Mouse (Mus musculus) hindbrain, embryonic 13.5 days (tissue): ENCODE measurements at regions not wholly inside any gene's neighbourhood (a gene's known extent, or its start where the extent isn't known, plus 50 kb on each side); places are given as distances from the start of the nearest gene placed in this dataset.
A peak's percentile ranks its signal among the peaks of the same experiment; 100 is the strongest.

Experiments
- ATAC-seq: fragments of 200-750 bp; cut with Nextera tagmentation; 2 replicates; pipeline ENCODE4 v1.8.0; 2017; ENCODE audit warnings: moderate TSS enrichment; ENCODE audit not compliant: low FRiP score
- H3K27ac ChIP-seq: fragments of 300-500 bp; sonication (generic); 2 replicates; pipeline ENCODE4 v1.5.1; 2015; ENCODE audit warnings: inconsistent platforms, mild to moderate bottlenecking, moderate library complexity
- H3K27me3 ChIP-seq: fragments of 300-500 bp; sonication (generic); 2 replicates; pipeline ENCODE4 v1.6.1; 2015; ENCODE audit warnings: mild to moderate bottlenecking, inconsistent platforms
- H3K36me3 ChIP-seq: fragments of 300-500 bp; sonication (generic); 2 replicates; pipeline ENCODE4 v1.6.1; 2015; ENCODE audit warnings: mild to moderate bottlenecking, inconsistent platforms
- H3K4me1 ChIP-seq: fragments of 300-500 bp; sonication (generic); replicated peaks from 2 replicates; pipeline ENCODE4 v1.6.1; 2015; ENCODE audit warnings: inconsistent platforms
- H3K4me2 ChIP-seq: fragments of 300-500 bp; sonication (generic); 2 replicates; pipeline ENCODE4 v1.6.1; 2015; ENCODE audit warnings: inconsistent platforms, mild to moderate bottlenecking, moderate library complexity
- H3K4me3 ChIP-seq: fragments of 300-500 bp; sonication (generic); 2 replicates; pipeline ENCODE4 v1.5.1; 2015; ENCODE audit warnings: mild to moderate bottlenecking, inconsistent platforms
- H3K9ac ChIP-seq: fragments of 300-500 bp; sonication (generic); 2 replicates; pipeline ENCODE4 v1.6.1; 2015; ENCODE audit warnings: mild to moderate bottlenecking, inconsistent platforms
- H3K9me3 ChIP-seq: fragments of 300-500 bp; sonication (generic); 2 replicates; pipeline ENCODE4 v1.6.1; 2016; ENCODE audit warnings: inconsistent platforms
- WGBS: fragments of 180-500 bp; shearing (Covaris S2); methylation state at CpG from one replicate; pipeline ENCODE4 v1.1.7; 2015; 5-methylcytosine and 5-hydroxymethylcytosine counted together

- Histone ChIP-seq H3K4me1 (peaks cover 37% of the 10 kb centered on the region), H3K4me3 (no peak overlapping the region), H3K27ac (no peak overlapping the region; the same call in 1 of the 2 replicates), H3K9ac (no peak overlapping the region), H3K27me3 (no peaks in the 10 kb centered on the region), H3K4me2 (no peak overlapping the region), H3K36me3 (no peaks in the 10 kb centered on the region), H3K9me3 (no peaks in the 10 kb centered on the region)
- WGBS, result 68% methylated on average over 9 of the region's 9 CpGs
- peak; percentile 38; the same call in 1 of the 2 replicates for ATAC-seq
Observed at GRCm38 (mm10) chr5:45105236-45105816, 305.8 kb upstream of the Ldb2 start.

DNA sequence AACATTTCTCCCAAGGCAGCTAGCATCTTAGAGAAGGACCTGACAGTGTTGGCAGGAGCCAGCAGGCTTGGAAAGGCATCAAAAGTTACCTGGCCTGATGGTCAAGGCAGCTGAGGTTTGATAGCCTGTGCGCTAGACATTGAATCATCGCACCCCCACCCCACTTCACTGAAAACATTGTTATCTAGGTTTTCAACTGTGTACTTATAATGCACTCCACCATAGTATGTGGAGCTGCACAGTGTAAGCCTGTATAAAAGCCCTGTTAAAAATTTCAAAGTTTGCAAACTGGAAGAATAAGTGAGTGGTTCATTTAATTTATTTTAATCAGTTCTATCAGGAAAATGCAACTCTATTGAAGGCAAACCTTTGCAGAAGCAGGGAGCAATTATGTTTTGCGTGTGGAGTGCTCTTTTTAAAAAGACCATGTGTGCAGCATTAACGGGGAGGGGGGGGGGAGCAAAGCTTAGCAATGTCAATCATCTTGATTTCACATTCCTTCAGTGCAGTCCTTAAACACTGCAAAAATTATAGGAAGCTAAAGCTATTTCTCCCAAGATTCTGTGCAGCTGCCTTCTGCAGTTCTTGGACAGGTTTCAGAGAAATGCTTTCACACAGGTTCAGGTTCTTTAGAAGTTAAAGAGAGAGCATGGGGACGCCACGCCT, 304.4 kb upstream of the Ldb2 start:
- ATAC-seq, result no peak
- Histone ChIP-seq H3K4me2 (no peak overlapping the region), H3K4me3 (no peak overlapping the region), H3K27me3 (no peaks in the 10 kb centered on the region), H3K9me3 (no peaks in the 10 kb centered on the region), H3K4me1 (peaks cover 37% of the 10 kb centered on the region), H3K27ac (0 out of 2 replicates have a peak overlapping the region, but pooled peaks have one; percentile 35), H3K36me3 (no peaks in the 10 kb centered on the region), H3K9ac (no peak overlapping the region)
- WGBS, result 80% methylated on average over 6 of the region's 6 CpGs

DNA sequence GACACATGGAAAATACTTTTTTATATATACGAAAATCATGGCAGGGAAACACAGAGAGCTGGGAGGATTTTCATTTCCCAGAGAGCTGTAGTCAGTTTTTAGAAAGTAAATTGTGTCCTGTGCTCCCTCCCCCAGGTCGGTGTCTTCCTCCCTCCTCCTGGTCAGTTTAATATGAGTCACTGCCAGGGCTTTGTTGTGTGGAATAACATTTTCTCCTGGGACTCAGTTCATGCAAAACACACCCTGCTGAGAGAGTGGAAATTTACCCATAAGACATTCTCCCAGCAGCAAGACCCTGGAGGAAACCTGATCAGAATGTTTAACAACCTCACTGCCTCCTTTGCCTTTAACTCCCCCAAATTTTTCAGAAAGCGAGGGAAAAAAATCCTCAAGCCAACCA, 303.2 kb upstream of the Ldb2 start:
- H3K4me2 ChIP-seq, result no peak overlapping the region
- peak; percentile 37; the same call in 1 of the 2 replicates for ATAC-seq
- no peaks in the 10 kb centered on the region for H3K27me3 ChIP-seq
- peaks cover 37% of the 10 kb centered on the region for H3K4me1 ChIP-seq
- peak overlapping the region; percentile 77 for H3K27ac ChIP-seq
- H3K36me3 ChIP-seq, result no peaks in the 10 kb centered on the region
- H3K4me3 ChIP-seq, result no peak overlapping the region
- H3K9me3 ChIP-seq, result no peaks in the 10 kb centered on the region
- WGBS, result 40% methylated on average over 3 of the region's 3 CpGs
- no peak overlapping the region for H3K9ac ChIP-seq

GRCm38 (mm10) chr5:45101777-45102176, 302.3 kb upstream of the Ldb2 start:
- ATAC-seq, result peak; percentile 19; the same call in 1 of the 2 replicates
- H3K4me2 ChIP-seq, result no peak overlapping the region
- no peaks in the 10 kb centered on the region for H3K36me3 ChIP-seq
- no peaks in the 10 kb centered on the region for H3K9me3 ChIP-seq
- peak overlapping the region; percentile 77 for H3K27ac ChIP-seq
- H3K9ac ChIP-seq, result no peak overlapping the region
- no peak overlapping the region for H3K4me3 ChIP-seq
- peaks cover 37% of the 10 kb centered on the region for H3K4me1 ChIP-seq
- H3K27me3 ChIP-seq, result no peaks in the 10 kb centered on the region
- WGBS, result 29% methylated on average over 4 of the region's 4 CpGs

DNA sequence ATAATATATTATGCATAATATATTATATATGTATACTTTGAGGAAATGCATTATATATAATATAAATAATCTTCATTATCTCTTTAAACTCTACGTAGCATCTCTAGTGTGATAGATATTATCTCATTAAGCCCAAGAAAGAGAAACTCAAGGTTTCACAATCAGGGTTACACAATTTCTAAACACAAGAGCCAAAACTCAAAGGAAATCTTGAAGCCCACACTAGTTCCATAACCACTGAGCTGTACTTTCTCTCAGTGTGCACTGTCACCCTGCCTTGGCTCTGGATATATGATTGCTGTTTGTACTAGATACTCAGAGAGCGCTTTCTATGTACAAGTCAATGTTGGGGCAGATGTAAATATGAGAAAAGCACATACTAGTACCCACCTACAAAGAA, 299.6 kb upstream of the Ldb2 start:
- H3K27ac ChIP-seq, result no peak overlapping the region
- no peak overlapping the region for H3K4me3 ChIP-seq
- H3K4me1 ChIP-seq, result peaks cover 23% of the 10 kb centered on the region
- no peaks in the 10 kb centered on the region for H3K27me3 ChIP-seq
- no peak for ATAC-seq
- 95% methylated on average over 2 of the region's 2 CpGs for WGBS
- no peaks in the 10 kb centered on the region for H3K36me3 ChIP-seq
- H3K9me3 ChIP-seq, result no peaks in the 10 kb centered on the region
- no peak overlapping the region for H3K4me2 ChIP-seq
- H3K9ac ChIP-seq, result no peak overlapping the region

GRCm38 (mm10) chr5:45097941-45098340, 298.5 kb upstream of the Ldb2 start:
- ATAC-seq, result no peak
- no peak overlapping the region for H3K27ac ChIP-seq
- no peak overlapping the region for H3K9ac ChIP-seq
- 93% methylated on average over 1 of the region's 1 CpGs for WGBS
- no peaks in the 10 kb centered on the region for H3K36me3 ChIP-seq
- peaks cover 19% of the 10 kb centered on the region for H3K4me1 ChIP-seq
- H3K9me3 ChIP-seq, result no peaks in the 10 kb centered on the region
- H3K4me3 ChIP-seq, result no peak overlapping the region
- no peak overlapping the region for H3K4me2 ChIP-seq
- H3K27me3 ChIP-seq, result no peaks in the 10 kb centered on the region

GRCm38 (mm10) chr5:45084741-45085140, 285.3 kb upstream of the Ldb2 start:
- no peaks in the 10 kb centered on the region for H3K36me3 ChIP-seq
- WGBS, result 97% methylated on average over 1 of the region's 1 CpGs
- no peak overlapping the region for H3K9ac ChIP-seq
- ATAC-seq, result no peak
- no peaks in the 10 kb centered on the region for H3K4me1 ChIP-seq
- H3K4me3 ChIP-seq, result no peak overlapping the region
- H3K4me2 ChIP-seq, result no peak overlapping the region
- H3K27me3 ChIP-seq, result no peaks in the 10 kb centered on the region
- 0 out of 2 replicates have a peak, but pooled peaks cover 4% of the 10 kb centered on the region for H3K9me3 ChIP-seq
- H3K27ac ChIP-seq, result no peak overlapping the region

DNA sequence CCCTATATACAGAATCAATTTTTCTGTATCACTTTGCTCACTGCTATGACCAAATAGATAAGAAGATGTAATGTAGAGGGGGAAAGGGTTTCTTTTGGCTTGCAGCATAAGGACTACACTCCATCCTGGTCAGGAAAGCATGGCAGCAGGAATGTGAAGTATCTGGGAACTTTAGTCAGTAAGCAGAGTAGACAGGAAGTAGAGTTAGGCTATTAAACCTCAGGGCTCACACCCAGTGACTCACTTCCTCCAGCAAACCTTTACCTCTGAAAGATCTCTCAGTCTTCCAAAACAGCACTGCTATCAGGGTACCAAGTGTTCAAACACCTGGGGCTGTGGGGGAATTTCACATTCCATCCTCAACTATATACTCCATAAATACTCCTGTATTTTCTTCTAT, 283.1 kb upstream of the Ldb2 start:
- ATAC-seq, result no peak
- Histone ChIP-seq H3K4me2 (no peak overlapping the region), H3K27me3 (no peaks in the 10 kb centered on the region)

DNA sequence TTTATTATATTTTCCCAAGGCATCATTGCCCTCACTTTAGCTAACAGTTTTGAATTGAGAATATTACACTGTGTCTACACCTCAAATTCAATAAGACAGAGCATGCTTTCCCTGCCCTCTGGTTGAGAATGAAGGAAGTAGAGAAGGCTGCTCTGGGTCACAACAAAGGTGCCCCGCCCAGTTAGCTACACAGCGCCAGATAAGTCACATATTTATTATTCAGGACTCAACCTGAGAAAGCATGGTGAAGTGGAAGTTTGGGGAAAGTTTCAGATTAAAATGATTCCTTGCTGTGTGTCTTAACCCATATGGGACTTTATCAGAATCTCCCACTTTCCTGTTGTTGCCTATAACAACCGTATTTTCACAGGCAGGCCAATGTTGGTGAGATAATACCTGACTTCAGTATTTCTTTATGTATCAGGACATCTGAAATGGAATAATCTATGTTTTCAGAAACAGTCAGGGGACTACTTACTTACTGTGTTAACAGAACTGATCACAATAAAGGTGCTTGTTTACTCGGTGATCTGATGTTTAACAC, 276.9 kb upstream of the Ldb2 start:
- no peak overlapping the region for H3K4me3 ChIP-seq
- 87% methylated on average over 4 of the region's 4 CpGs for WGBS

More for the DNA sequence above, 283.1 kb upstream of the Ldb2 start:
- Histone ChIP-seq H3K27ac (no peak overlapping the region), H3K4me3 (no peak overlapping the region), H3K36me3 (no peaks in the 10 kb centered on the region), H3K9me3 (no peaks in the 10 kb centered on the region), H3K4me1 (no peaks in the 10 kb centered on the region), H3K9ac (no peak overlapping the region)

GRCm38 (mm10) chr5:45075195-45075594, 275.7 kb upstream of the Ldb2 start:
- Histone ChIP-seq H3K27me3 (no peaks in the 10 kb centered on the region), H3K36me3 (no peaks in the 10 kb centered on the region), H3K27ac (no peak overlapping the region), H3K9ac (no peak overlapping the region), H3K9me3 (no peaks in the 10 kb centered on the region), H3K4me3 (no peak overlapping the region), H3K4me2 (no peak overlapping the region), H3K4me1 (no peaks in the 10 kb centered on the region)
- ATAC-seq, result no peak

More for the DNA sequence above, 276.9 kb upstream of the Ldb2 start:
- no peaks in the 10 kb centered on the region for H3K27me3 ChIP-seq
- H3K4me1 ChIP-seq, result no peaks in the 10 kb centered on the region
- no peak overlapping the region for H3K4me2 ChIP-seq
- no peaks in the 10 kb centered on the region for H3K36me3 ChIP-seq
- H3K9ac ChIP-seq, result no peak overlapping the region
- no peak overlapping the region for H3K27ac ChIP-seq
- ATAC-seq, result no peak
- H3K9me3 ChIP-seq, result no peaks in the 10 kb centered on the region

DNA sequence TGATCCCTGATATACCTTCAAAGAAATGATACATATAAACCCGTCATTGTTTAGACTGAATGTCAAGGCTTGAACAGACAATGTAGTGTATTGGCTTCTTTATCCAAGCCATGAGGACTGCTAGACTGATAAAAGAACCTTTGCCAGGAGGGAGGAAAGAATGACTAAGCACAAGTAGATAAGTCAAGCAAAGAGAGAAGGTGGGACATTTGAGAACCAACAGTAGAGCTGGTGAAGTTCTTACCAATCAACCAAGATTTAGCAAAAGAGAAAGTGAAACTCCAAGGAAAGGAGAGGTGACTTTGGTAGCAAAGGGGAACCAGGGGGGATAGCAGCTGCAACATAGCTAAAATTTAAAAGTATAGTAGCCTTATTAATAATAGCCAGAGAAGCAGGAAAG, 273.0 kb upstream of the Ldb2 start:
- no peaks in the 10 kb centered on the region for H3K27me3 ChIP-seq
- H3K4me1 ChIP-seq, result no peaks in the 10 kb centered on the region
- no peaks in the 10 kb centered on the region for H3K9me3 ChIP-seq
- 98% methylated on average over 1 of the region's 1 CpGs for WGBS
- ATAC-seq, result no peak
- no peak overlapping the region for H3K4me2 ChIP-seq
- H3K27ac ChIP-seq, result no peak overlapping the region
- H3K36me3 ChIP-seq, result no peaks in the 10 kb centered on the region
- no peak overlapping the region for H3K9ac ChIP-seq
- H3K4me3 ChIP-seq, result no peak overlapping the region

- Histone ChIP-seq H3K9me3 (no peaks in the 10 kb centered on the region), H3K4me2 (no peak overlapping the region), H3K27me3 (no peaks in the 10 kb centered on the region), H3K36me3 (no peaks in the 10 kb centered on the region), H3K9ac (no peak overlapping the region), H3K4me3 (no peak overlapping the region), H3K4me1 (no peaks in the 10 kb centered on the region; the same call in 1 of the 2 replicates), H3K27ac (no peak overlapping the region)
- 63% methylated on average over 8 of the region's 8 CpGs for WGBS
- no peak for ATAC-seq
Observed at GRCm38 (mm10) chr5:45065917-45066699, 266.6 kb upstream of the Ldb2 start.
